Mouse (Mus musculus) spleen, adult 12 weeks (tissue): ENCODE measurements around the gene Tmem207.

ENCODE experiments used
- DNase-seq: peaks from one replicate; pipeline ENCODE4 v3.0.0; 2022; ENCODE audit warnings: low spot score

The Tmem207 gene

GRCm38 (mm10) chr16:26456182-26456581, 70.4 kb downstream of the Tmem207 start:
- no peak for DNase-seq

GRCm38 (mm10) chr16:26454163-26454562, 72.4 kb downstream of the Tmem207 start:
- no peak for DNase-seq
